Mouse (Mus musculus) hematopoietic stem cell, adult 5-6 weeks (primary cell): Measurements from ENCODE around the gene Zfp965. TPM values are rescaled to one million over a fixed set of nuclear protein-coding genes. Genes with fewer than 3 reads are reported as not detected.
"Not testable (repeated sequence)": the region's sequence is repeated elsewhere in the genome, so short reads cannot be mapped to it uniquely, and the experiment has no call there.

Source experiments
- ATAC-seq, 2 experiments: fragments of 125-278 bp in 1 of 2; replicated peaks in 1 of 2; 2 replicates each; pipeline ENCODE4 v1.8.0; 2016 to 2017; ENCODE audit warnings: inconsistent platforms in 2 of 2, mild to moderate bottlenecking in 2 of 2, moderate number of reproducible peaks in 2 of 2, low read depth in 1 of 2, moderate TSS enrichment in 1 of 2; ENCODE audit not compliant: low FRiP score in 2 of 2, poor library complexity in 2 of 2, severe bottlenecking in 2 of 2, insufficient read depth in 1 of 2, low TSS enrichment in 1 of 2
- total RNA-seq: library from RNA; stranded (forward); fragments of 172-1452, 232-1000 nt; gene quantifications from 2 replicates; pipeline ENCODE4 v1.2.3, GENCODE M21; 2017

Gene Zfp965
- 11.7 and 15.2 TPM in 2 replicates for total RNA-seq

- ATAC-seq = not testable (repeated sequence)
These were observed at the start of gene Zfp965 for GRCm38 (mm10) chr2:175469685-175470084. Gene Zfp965, plus strand, starts transcription at chr2:175469985.

GRCm38 (mm10) chr2:175435707-175436106 lies 34.1 kb upstream of the Zfp965 start, which contains the start of gene Gm4724:
Gene Gm4724, minus strand, starts transcription at chr2:175435807.
- ATAC-seq = not testable (repeated sequence)

Other genes with a start within 250 kb of the Zfp965 start
- gene Gm14440, start 194.9 kb upstream of the Zfp965 start, total RNA-seq = 6.4 TPM in 1 of 2 replicates, not detected in the other
- 20.5 and 29.8 TPM in 2 replicates for gene Gm4631, start 131.8 kb upstream of the Zfp965 start, total RNA-seq
- 4.0 and 20.6 TPM in 2 replicates for gene Zfp968, start 97.5 kb upstream of the Zfp965 start, total RNA-seq
- 4.8 and 14.1 TPM in 2 replicates for gene Gm4724, start 34.2 kb upstream of the Zfp965 start, total RNA-seq
- 29.9 TPM in 1 of 2 replicates, not detected in the other for gene Gm11007, start 174.0 kb downstream of the Zfp965 start, total RNA-seq
- 19.0 TPM in 1 of 2 replicates, not detected in the other for gene Zfp969, start 233.7 kb downstream of the Zfp965 start, total RNA-seq